Mouse (Mus musculus): ENCODE results near the gene Gm15056.

Gene Gm15056

DNA sequence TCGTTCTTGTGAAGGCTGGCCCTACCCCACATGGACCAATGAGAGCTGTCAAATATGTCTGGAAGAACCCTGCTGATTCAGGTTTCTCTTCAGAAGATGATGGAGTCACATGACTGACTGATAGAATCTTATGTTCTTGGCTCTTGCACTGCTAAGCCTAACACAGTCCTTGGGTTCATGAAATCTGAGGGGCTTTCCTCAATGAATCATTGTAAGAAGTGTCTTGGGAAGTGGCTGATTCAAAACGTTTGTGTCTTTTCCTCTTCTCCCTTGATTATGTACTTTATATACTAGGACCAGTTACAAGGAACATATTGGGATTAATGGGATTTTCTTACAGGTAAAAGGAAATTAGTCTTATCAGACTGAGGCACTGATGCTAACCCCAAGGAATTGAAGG is at the start of gene Gm15056:
Gm15056 (minus strand) TSS at position 101 of the 400 bp plus-strand sequence.
- DNase-seq (ENCODE audit: low read depth, low spot score), result no peak

- DNase-seq (ENCODE audit: low read depth, low spot score), result no peak
Observed at GRCm38 (mm10) chr8:20944610-20945009, 42.2 kb upstream of the Gm15056 start, which contains the start of gene AY761185. TSS of gene AY761185 (minus strand) at chr8:20944710.

DNA sequence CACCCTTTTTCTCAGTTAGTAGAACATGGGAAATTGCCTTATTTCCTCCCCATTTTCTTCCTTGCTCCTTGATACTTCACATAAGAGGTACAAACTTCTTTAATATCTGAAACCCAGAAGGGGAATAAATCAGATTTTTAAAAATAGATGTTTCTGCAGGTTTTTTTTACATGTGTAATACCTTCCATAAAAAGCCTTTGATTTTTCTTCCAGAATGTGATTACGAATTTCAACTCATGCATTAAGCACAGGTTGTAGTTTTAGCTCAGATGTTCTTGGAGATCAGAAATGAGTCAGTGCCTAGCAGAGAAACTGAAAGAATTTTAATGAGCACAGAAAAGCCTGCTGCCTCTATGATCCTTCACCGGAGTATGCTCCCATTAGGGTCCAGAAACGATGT is 19.5 kb upstream of the Gm15056 start, which contains the start of gene Gm6040:
Gm6040 (minus strand) TSS at position 101 of the 400 bp plus-strand sequence.
- DNase-seq (ENCODE audit: low read depth, low spot score), result no peak

DNA sequence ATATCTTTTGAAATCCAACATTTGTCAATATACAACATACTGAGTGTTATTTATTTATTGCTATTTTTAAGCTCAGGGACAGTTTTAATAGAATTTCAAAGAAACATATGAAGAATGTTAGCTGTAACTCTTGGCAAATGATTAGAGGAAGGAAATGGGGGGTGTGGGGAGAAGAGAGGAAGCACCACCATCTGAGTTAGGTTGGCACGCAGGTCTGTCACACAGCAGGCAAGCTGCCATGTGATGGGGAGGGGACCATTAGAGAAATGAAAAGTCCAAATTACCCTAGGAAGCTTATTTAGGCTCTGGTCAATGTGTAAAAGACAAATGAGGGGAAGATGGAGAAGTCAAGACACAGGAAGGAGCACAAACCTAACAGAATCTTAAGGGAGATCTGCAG is 9.9 kb upstream of the Gm15056 start:
- no peak for DNase-seq (ENCODE audit: low read depth, low spot score)

GRCm38 (mm10) chr8:20908256-20908655 is 5.8 kb upstream of the Gm15056 start:
- DNase-seq (ENCODE audit: low read depth, low spot score), result no peak

DNA sequence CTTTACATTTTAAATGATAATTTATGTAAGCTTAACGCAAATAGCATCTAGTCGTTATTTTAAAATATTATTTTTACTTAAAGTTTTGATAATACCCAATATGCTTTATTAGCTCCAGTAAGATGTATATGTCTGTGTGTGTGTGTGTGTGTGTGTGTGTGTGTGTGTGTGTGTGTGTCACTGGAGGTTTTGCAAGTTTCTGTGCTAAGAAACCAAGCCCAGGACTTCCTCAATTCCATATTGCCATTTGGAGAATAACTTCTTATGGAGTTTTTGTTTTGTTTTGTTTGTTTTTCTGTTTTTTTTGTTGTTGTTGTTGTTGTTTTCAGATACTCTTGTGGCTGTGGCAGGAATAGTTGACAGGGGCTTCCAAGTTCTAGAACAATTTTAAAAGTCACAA is 4.7 kb upstream of the Gm15056 start:
- no peak for DNase-seq (ENCODE audit: low read depth, low spot score)

GRCm38 (mm10) chr8:20892369-20892768 is 10.1 kb downstream of the Gm15056 start, which contains the start of gene Defb33:
TSS of gene Defb33 (plus strand) at chr8:20892669.
- no peak for DNase-seq (ENCODE audit: low read depth, low spot score)

GRCm38 (mm10) chr8:20874608-20875007 is 27.8 kb downstream of the Gm15056 start:
- DNase-seq (ENCODE audit: low read depth, low spot score), result peak; percentile 35

Data from mesoderm, embryonic 11.5 days (tissue).